Mouse (Mus musculus) brain, embryonic 14.5 days (tissue): ENCODE measurements around the gene Celf3. TPM values are rescaled to one million over a fixed set of nuclear protein-coding genes. Genes with fewer than 3 reads are reported as not detected.

Experiments used
- DNase-seq: peaks from one replicate; pipeline ENCODE4 v3.0.0-alpha.2; 2011; ENCODE audit warnings: low read depth
- CTCF ChIP-seq: fragments of 200-500 bp; IDR thresholded peaks from 2 replicates; pipeline ENCODE4 v1.5.1; 2012; ENCODE audit warnings: inconsistent platforms, mild to moderate bottlenecking, moderate library complexity, borderline replicate concordance; ENCODE audit not compliant: insufficient read depth, insufficient read length; ENCODE audit errors: extremely low read depth
- POLR2A ChIP-seq: fragments of 200-500 bp; IDR thresholded peaks from 2 replicates; pipeline ENCODE4 v1.6.1; 2012; ENCODE audit warnings: mild to moderate bottlenecking, inconsistent platforms, borderline replicate concordance; ENCODE audit not compliant: poor library complexity, insufficient read depth, insufficient read length, severe bottlenecking; ENCODE audit errors: extremely low read depth
- polyA plus RNA-seq: library from polyadenylated mRNA; depleted of rRNA; stranded (reverse); fragments of >200 nt; gene quantifications from 2 replicates; pipeline ENCODE4 v1.2.3, GENCODE M21; 2012

Gene Celf3
- polyA plus RNA-seq, 1 experiment, result 696 TPM

GRCm38 (mm10) chr3:94468931-94469330 lies 9.2 kb upstream of the Celf3 start:
- TF ChIP-seq CTCF, result no peak
- TF ChIP-seq POLR2A, result no peak
- no peak for DNase-seq

GRCm38 (mm10) chr3:94472447-94473114 lies 5.5 kb upstream of the Celf3 start:
- DNase-seq, result peak; percentile 84
- TF ChIP-seq POLR2A, result no peak
- TF ChIP-seq CTCF, result no peak

GRCm38 (mm10) chr3:94473115-94473505 lies 5.0 kb upstream of the Celf3 start:
- TF ChIP-seq CTCF (no peak), POLR2A (no peak)
- no peak for DNase-seq

GRCm38 (mm10) chr3:94473567-94474232 lies 4.4 kb upstream of the Celf3 start:
- TF ChIP-seq POLR2A (no peak), CTCF (no peak)
- DNase-seq, result no peak

- TF ChIP-seq POLR2A (no peak), CTCF (no peak)
- no peak for DNase-seq
Observed at GRCm38 (mm10) chr3:94476301-94477035, 1.6 kb upstream of the Celf3 start.

- TF ChIP-seq POLR2A, result no peak
- TF ChIP-seq CTCF, result no peak
- DNase-seq, result peak; percentile 64
Observed at GRCm38 (mm10) chr3:94477444-94477843, 651 bp upstream of the Celf3 start.

GRCm38 (mm10) chr3:94478591-94479169 lies 585 bp downstream of the Celf3 start:
- TF ChIP-seq POLR2A (no peak), CTCF (no peak)
- peak; percentile 55 for DNase-seq

- no peak for DNase-seq
- TF ChIP-seq POLR2A (no peak), CTCF (no peak)
Observed at GRCm38 (mm10) chr3:94479564-94479963, 1.5 kb downstream of the Celf3 start.

- TF ChIP-seq POLR2A (no peak), CTCF (no peak)
- peak; percentile 57 for DNase-seq
Observed at GRCm38 (mm10) chr3:94480291-94480884, 2.3 kb downstream of the Celf3 start, which contains the start of gene Riiad1. Gene Riiad1 (minus strand): TSS chr3:94480341.

- no peak for DNase-seq
- TF ChIP-seq CTCF, result no peak
- no peak for TF ChIP-seq POLR2A
Observed at GRCm38 (mm10) chr3:94481429-94481828, 3.3 kb downstream of the Celf3 start.
